Mouse (Mus musculus): ENCODE measurements at regions not wholly inside any gene's neighbourhood (a gene's known extent, or its start where the extent isn't known, plus 50 kb on each side); places are given as distances from the start of the nearest gene placed in this dataset.
A peak's percentile ranks its signal among the peaks of the same experiment; 100 is the strongest.
"Not testable (repeated sequence)": the region's sequence is repeated elsewhere in the genome, so short reads cannot be mapped to it uniquely, and the experiment has no call there.

DNA sequence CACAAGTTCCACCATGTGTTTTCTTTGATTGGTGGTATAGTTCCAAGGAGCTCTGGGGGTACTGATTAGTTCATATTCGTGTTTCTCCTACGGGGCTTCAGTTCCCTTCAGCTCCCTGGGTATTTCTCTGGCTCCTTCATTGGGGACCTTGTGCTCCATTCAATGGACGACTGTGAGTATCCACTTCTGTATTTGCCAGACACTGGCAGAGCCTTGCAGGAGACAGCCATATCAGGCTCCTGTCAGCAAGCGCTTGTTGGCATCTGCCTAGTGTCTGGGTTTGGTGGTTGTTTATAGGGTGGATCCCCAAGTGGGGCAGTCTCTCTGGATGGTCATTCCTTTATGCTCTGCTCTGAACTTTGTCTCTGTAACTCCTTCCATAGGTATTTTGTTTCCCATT, 1905.5 kb upstream of the Sel1l start:
- DNase-seq (ENCODE audit: low read depth, low spot score): not testable (repeated sequence)

DNA sequence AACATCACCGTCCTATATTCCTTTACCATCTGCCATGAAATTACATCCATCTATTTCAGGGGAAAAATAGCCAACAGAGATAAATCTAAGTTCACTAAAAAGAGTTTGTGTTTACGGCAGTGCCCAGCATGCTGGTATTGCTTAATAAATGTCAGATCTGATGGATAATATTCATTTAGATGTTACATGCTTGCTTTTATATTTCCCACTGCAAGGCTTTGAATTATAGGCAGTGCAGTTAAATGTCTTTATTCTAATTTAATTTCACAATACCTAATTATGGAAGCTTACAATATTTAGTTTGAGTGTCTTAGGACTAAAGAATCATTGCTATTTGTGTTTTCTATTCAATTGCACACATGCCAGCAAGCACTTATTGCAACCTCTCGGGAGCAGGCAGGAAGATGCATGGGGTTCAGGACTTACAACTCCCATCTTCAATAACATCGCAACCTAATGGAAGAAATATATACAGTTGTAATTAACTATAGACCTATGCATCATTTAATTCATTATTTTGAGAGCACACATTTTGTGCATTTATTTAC, 1899.4 kb upstream of the Sel1l start:
- DNase-seq (ENCODE audit: low read depth, low spot score): no peak

DNA sequence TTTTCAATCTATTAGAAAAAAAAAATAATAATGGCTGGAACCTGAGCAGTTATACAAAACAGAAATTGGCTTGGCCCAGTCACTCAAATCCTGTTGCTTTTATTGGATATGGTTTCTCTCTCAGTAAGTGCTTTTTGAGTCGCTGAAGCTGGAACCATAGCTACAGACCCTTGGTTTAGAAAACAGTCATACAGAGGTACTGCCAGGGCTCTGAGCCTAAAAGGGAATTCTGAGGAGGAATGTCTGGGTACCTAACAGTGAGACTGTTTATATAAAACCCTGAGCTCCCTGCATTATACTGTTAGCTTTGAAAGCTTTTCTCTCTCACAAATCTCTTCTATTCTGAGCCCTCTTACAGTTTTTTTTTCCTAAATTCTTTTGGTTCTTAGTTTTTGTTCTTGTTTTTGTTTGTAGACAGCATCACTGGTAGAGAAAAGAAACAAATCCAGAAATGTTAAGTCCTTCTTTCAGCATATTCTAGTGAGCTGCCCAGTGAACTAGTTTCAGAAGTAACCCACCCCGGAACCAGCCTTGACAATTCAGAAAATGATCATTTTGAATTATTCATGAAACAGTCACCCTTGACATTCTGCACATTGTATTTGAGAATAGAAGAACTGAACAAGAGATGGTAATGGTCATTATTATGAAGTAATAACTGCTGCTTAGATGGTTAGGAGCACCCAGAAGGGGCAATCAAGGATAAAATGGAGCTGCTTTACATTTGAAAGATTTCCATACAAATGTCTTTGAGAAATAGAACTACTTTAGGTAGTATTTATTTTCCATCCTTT, 1869.9 kb upstream of the Sel1l start:
- DNase-seq (ENCODE audit: low read depth, low spot score): peak; percentile 5

DNA sequence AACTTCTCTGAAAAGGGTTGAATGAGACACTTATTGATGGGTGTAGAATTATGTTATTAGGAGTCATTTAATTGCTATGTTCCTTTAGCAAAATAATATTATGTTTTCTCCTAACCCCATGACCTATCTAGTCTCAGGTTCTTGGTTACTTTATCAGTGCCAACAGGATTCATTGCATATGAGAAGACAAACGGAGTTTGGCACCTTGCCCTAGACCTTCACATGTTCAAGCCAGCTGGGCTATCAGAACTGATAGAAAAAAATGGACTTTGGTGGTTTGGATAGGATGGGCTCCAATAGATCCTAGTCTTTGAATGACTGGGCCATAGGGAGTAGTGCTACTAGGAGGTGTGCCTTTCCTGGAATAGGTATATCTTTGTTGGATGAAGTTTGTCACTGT, 1857.0 kb upstream of the Sel1l start:
- DNase-seq (ENCODE audit: low read depth, low spot score): no peak

DNA sequence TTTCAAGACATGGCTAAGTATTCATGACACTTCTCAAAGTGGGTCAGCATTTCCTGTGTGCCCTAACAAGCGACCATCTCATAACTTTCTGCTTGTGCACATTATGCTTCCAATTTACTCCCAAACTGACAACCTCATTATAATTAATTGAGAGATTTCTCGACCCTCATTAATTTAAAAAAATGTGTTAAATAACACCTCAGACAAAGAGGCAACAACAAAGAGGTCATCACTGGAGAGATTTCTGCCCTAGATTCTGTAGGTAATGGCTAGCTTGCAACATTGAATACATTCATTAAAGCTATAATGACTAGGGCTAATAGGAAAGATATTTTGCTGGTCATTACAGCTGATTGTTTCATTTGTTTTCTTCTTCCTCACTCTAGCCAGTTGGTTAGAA, 1838.2 kb upstream of the Sel1l start:
- no peak for DNase-seq (ENCODE audit: low read depth, low spot score)

DNA sequence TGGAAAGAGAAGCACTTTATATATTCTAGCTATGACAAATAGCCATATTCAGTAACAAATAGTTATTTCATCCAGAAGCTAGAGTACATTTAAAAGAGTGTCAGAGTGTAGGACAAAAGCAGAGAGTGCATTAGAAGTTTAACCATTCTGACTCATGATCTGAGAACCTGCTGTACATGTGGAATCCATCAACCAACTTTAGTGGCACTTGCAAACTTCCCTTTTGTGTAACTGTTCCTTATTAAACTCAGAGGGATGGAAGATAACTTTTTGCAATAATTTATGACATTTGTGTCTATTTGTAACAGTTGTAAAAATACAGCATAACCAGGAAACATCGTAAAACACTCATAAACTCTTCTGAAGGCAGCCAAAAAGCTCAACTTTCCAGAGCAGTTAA, 1835.4 kb upstream of the Sel1l start:
- DNase-seq (ENCODE audit: low read depth, low spot score): no peak

DNA sequence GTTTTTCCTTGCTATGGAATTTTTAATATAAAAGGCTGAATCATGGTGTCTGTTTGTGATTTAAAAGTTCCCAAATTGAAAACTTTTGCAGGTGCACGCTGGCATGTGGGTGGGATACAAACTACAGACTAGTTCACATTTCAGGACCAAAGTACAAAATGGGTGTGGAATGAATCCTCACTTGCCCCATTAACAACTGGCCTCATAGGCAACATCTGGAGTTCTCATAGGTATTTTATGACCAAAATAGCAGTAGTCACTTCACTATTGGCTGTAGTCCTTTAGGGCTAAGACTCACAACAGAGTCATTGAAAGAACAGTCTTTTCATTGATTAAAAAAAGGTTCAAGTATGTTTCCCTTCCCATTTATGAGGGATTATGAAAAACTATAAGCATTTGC, 1828.5 kb upstream of the Sel1l start:
- no peak for DNase-seq (ENCODE audit: low read depth, low spot score)

DNA sequence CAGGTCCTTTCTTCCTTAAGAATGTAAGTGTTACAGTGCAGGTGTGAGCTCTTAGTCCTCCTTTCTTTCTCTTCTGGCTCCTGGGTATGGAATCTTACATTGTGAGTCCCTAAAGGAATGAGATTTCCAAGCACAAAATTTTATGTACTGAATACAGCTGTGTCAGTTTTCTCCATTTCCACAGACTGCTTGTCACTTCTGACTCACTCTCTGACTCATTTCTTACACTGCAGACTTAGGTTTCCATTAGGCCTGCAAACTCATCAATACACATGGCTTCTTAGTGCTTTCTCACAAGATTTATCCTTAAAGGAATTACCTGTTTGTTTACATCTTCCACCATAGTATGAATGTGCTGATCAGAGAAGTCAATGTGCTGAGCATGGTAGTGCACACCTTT, 1826.1 kb upstream of the Sel1l start:
- peak; percentile 41 for DNase-seq (ENCODE audit: low read depth, low spot score)

DNA sequence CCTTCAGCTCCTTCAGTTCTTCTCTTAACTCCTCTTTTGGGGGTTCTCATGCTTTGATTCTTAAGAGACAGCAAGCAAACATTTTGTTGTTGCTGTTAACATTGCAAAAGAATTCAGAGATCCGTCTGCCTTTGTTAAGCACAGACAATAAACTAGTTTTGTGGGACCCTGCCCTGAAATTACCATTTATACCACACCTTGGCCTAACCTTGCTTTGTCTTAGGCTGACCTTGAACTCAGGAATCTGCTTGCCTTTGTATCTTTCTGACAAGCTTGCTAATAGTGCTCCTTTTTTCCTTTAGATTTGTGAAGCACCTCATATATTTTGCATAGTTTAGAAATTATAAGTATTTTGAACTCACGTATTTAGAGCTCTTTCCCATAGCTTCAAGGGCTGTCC, 1820.3 kb upstream of the Sel1l start:
- no peak for DNase-seq (ENCODE audit: low read depth, low spot score)

DNA sequence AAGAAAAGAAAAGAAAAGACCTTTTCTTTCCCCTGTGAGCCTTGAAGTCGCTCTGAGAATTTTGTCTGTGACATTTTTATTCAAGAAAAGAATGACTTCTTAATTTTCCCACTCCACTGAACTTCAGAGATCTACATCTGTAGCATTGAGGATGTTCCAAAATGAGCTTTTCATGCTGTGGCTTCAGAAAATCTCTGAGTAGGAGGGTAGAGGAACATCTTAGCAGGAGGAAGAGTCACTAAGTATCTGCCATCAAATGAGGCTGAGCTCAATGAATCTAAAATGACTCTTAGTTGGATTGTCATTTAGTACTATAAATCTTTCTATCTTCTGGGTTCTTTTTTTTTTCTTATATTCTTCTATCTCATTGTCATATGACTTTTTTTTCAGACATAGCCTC, 1817.8 kb upstream of the Sel1l start:
- DNase-seq (ENCODE audit: low read depth, low spot score): peak; percentile 62

Data from brain, adult 2 months (tissue).